27 mouse cellular contexts compared by ENCODE assay signal in the genomic region with DNA sequence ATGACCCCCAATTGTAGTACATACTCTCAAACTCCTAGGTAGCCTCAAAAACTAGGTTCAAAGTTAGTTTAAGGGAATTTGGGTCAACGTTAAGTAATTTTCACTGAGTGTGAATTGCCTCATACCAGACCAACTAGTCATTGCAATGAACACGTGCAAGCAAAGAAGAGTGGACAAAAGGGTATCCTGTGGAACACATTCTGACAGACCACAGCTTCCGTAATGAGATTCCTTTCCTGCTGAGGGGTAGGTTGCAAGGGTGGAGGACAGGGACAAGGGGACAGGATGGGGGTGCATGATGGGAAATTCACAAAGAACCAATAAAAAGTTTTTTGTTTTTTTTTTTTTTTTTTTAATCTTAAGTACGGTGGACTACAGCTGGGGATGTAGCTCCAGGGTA.
"Had no signal": no experiment of that assay in that cellular context is flagged by ENCODE, and none has a peak within 500 bp of the region (broad histone marks: within the 10 kb centered on the region; RNA-seq: fewer than 3 reads in every experiment).

No protein-coding gene starts in this region.

- H3K9me3 ChIP-seq: limb, embryonic 10.5 days; limb, embryonic 12.5 days; limb, embryonic 13.5 days; limb, embryonic 15.5 days; liver, embryonic 12.5 days; liver, embryonic 13.5 days; liver, embryonic 15.5 days; lung, embryonic 15.5 days; midbrain, embryonic 10.5 days; midbrain, embryonic 12.5 days; midbrain, embryonic 13.5 days; midbrain, embryonic 15.5 days; neural tube, embryonic 12.5 days had no signal

- ATAC-seq: liver, embryonic 12.5 days had no signal

- H3K27ac ChIP-seq: limb, embryonic 10.5 days; limb, embryonic 12.5 days; limb, embryonic 13.5 days; limb, embryonic 15.5 days; liver, embryonic 12.5 days; liver, embryonic 13.5 days; liver, embryonic 14.5 days; liver, embryonic 15.5 days; lung, embryonic 15.5 days; macrophage; midbrain, embryonic 10.5 days; midbrain, embryonic 12.5 days; midbrain, embryonic 13.5 days; midbrain, embryonic 15.5 days; neural tube, embryonic 12.5 days had no signal

- DNase-seq: left cerebral cortex, postnatal 4 days; liver, embryonic 13.5 days; lung, adult 18-20 months; lung, adult 2 months; lung, postnatal 10 days; lung, postnatal 14 days; lung, postnatal 36 days; midbrain, embryonic 14.5 days had no signal

- H3K36me3 ChIP-seq: limb, embryonic 10.5 days; limb, embryonic 12.5 days; limb, embryonic 13.5 days; limb, embryonic 15.5 days; liver, embryonic 12.5 days; liver, embryonic 13.5 days; liver, embryonic 15.5 days; lung, embryonic 15.5 days; midbrain, embryonic 10.5 days; midbrain, embryonic 12.5 days; midbrain, embryonic 13.5 days; midbrain, embryonic 15.5 days; neural tube, embryonic 12.5 days had no signal

- H3K4me3 ChIP-seq: limb, embryonic 10.5 days; limb, embryonic 12.5 days; limb, embryonic 13.5 days; limb, embryonic 15.5 days; liver, embryonic 12.5 days; liver, embryonic 13.5 days; liver, embryonic 15.5 days; lung, embryonic 15.5 days; megakaryocyte, embryonic 14.5 days; midbrain, embryonic 10.5 days; midbrain, embryonic 12.5 days; midbrain, embryonic 13.5 days; midbrain, embryonic 15.5 days; myocyte; neural tube, embryonic 12.5 days had no signal

- H3K27me3 ChIP-seq: limb, embryonic 12.5 days; limb, embryonic 13.5 days; limb, embryonic 15.5 days; liver, embryonic 12.5 days; liver, embryonic 13.5 days; liver, embryonic 15.5 days; lung, embryonic 15.5 days; megakaryocyte, embryonic 14.5 days; midbrain, embryonic 12.5 days; midbrain, embryonic 13.5 days; midbrain, embryonic 15.5 days; neural tube, embryonic 12.5 days had no signal

- H3K4me1 ChIP-seq: limb, embryonic 15.5 days; liver, embryonic 12.5 days; liver, embryonic 13.5 days; liver, embryonic 15.5 days; lung, embryonic 15.5 days; megakaryocyte, embryonic 14.5 days; midbrain, embryonic 12.5 days; midbrain, embryonic 13.5 days; midbrain, embryonic 15.5 days; neural tube, embryonic 12.5 days had no signal

- H3K4me2 ChIP-seq: limb, embryonic 12.5 days; limb, embryonic 13.5 days; limb, embryonic 15.5 days; liver, embryonic 11.5 days; liver, embryonic 12.5 days; liver, embryonic 13.5 days; liver, embryonic 15.5 days; lung, embryonic 14.5 days; lung, embryonic 15.5 days; midbrain, embryonic 12.5 days had no signal

- H3K9ac ChIP-seq: limb, embryonic 12.5 days; limb, embryonic 13.5 days; limb, embryonic 15.5 days; liver, embryonic 12.5 days; liver, embryonic 13.5 days; liver, embryonic 14.5 days; liver, embryonic 15.5 days; liver, postnatal 0 days; lung, embryonic 14.5 days; lung, embryonic 15.5 days; midbrain, embryonic 12.5 days; midbrain, embryonic 13.5 days; midbrain, embryonic 15.5 days; neural tube, embryonic 12.5 days had no signal
